Mouse (Mus musculus): Measurements from ENCODE around the gene Fbxo11. TPM values are rescaled to one million over a fixed set of nuclear protein-coding genes. Genes with fewer than 3 reads are reported as not detected.

Gene Fbxo11
- total and polyA plus RNA-seq, 2 experiments from 2014 or later, result 8.7 to 11.4 TPM

- no peaks in the 10 kb centered on the region for H3K27me3 ChIP-seq (ENCODE audit: control insufficient read depth, insufficient read depth, low read length)
- DNase-seq (ENCODE audit: low spot score) (no peak), ATAC-seq (ENCODE audit: insufficient read depth, low read depth) (no peak)
- no peaks in the 10 kb centered on the region for H3K9me3 ChIP-seq (replicated peaks; ENCODE audit: control insufficient read depth, low read length)
- no peak for TF ChIP-seq EP300 (IDR thresholded peaks at IDR 0.05; ENCODE audit: low read depth)
- TF ChIP-seq CTCF (IDR thresholded peaks at IDR 0.05; ENCODE audit: low read depth), result no peak
- H3K36me3 ChIP-seq (replicated peaks; ENCODE audit: control insufficient read depth, insufficient read depth, low read length), result peaks cover 82% of the 10 kb centered on the region
- WGBS, result 92% methylated on average over 4 of the region's 4 CpGs
- H3K27ac ChIP-seq (ENCODE audit: low read depth), result no peak overlapping the region
- H3K4me2 ChIP-seq (ENCODE audit: low read depth, low read length), result no peak overlapping the region
- no peak overlapping the region for H3K4me3 ChIP-seq (ENCODE audit: low read depth, low read length)
- H3K9ac ChIP-seq (replicated peaks; ENCODE audit: low read depth, low read length), result no peak overlapping the region
- H3K4me1 ChIP-seq (ENCODE audit: control insufficient read depth, insufficient read depth), result no peaks in the 10 kb centered on the region
Observed at GRCm38 (mm10) chr17:87997808-87998207, 67.3 kb downstream of the Fbxo11 start.

GRCm38 (mm10) chr17:87993338-87993737, 71.8 kb downstream of the Fbxo11 start:
- 71% methylated on average over 1 of the region's 1 CpGs for WGBS
- TF ChIP-seq CTCF (IDR thresholded peaks at IDR 0.05; ENCODE audit: low read depth) (no peak), EP300 (IDR thresholded peaks at IDR 0.05; ENCODE audit: low read depth) (no peak)
- no peak overlapping the region for H3K9ac ChIP-seq (replicated peaks; ENCODE audit: low read depth, low read length)
- H3K27me3 ChIP-seq (ENCODE audit: control insufficient read depth, insufficient read depth, low read length), result no peaks in the 10 kb centered on the region
- DNase-seq (ENCODE audit: low spot score), result no peak
- ATAC-seq (ENCODE audit: insufficient read depth, low read depth), result no peak
- no peak overlapping the region for H3K4me3 ChIP-seq (ENCODE audit: low read depth, low read length)
- H3K4me2 ChIP-seq (ENCODE audit: low read depth, low read length), result no peak overlapping the region
- no peaks in the 10 kb centered on the region for H3K9me3 ChIP-seq (replicated peaks; ENCODE audit: control insufficient read depth, low read length)
- H3K27ac ChIP-seq (ENCODE audit: low read depth), result no peak overlapping the region
- H3K36me3 ChIP-seq (replicated peaks; ENCODE audit: control insufficient read depth, insufficient read depth, low read length), result peaks cover 79% of the 10 kb centered on the region
- H3K4me1 ChIP-seq (ENCODE audit: control insufficient read depth, insufficient read depth), result no peaks in the 10 kb centered on the region

GRCm38 (mm10) chr17:87992154-87992553, 72.9 kb downstream of the Fbxo11 start:
- H3K4me3 ChIP-seq (ENCODE audit: low read depth, low read length), result no peak overlapping the region
- H3K9ac ChIP-seq (replicated peaks; ENCODE audit: low read depth, low read length), result no peak overlapping the region
- DNase-seq (ENCODE audit: low spot score), result no peak
- no peak for ATAC-seq (ENCODE audit: insufficient read depth, low read depth)
- no peak overlapping the region for H3K27ac ChIP-seq (ENCODE audit: low read depth)
- no peak overlapping the region for H3K4me2 ChIP-seq (ENCODE audit: low read depth, low read length)
- peaks cover 81% of the 10 kb centered on the region for H3K36me3 ChIP-seq (replicated peaks; ENCODE audit: control insufficient read depth, insufficient read depth, low read length)
- no peaks in the 10 kb centered on the region for H3K9me3 ChIP-seq (replicated peaks; ENCODE audit: control insufficient read depth, low read length)
- WGBS, result 92% methylated on average over 3 of the region's 3 CpGs
- no peak for TF ChIP-seq EP300 (IDR thresholded peaks at IDR 0.05; ENCODE audit: low read depth)
- TF ChIP-seq CTCF (IDR thresholded peaks at IDR 0.05; ENCODE audit: low read depth), result no peak
- no peaks in the 10 kb centered on the region for H3K4me1 ChIP-seq (ENCODE audit: control insufficient read depth, insufficient read depth)
- H3K27me3 ChIP-seq (ENCODE audit: control insufficient read depth, insufficient read depth, low read length), result no peaks in the 10 kb centered on the region

GRCm38 (mm10) chr17:87987507-87987906, 77.6 kb downstream of the Fbxo11 start:
- Histone ChIP-seq H3K4me3 (ENCODE audit: low read depth, low read length) (no peak overlapping the region), H3K27me3 (ENCODE audit: control insufficient read depth, insufficient read depth, low read length) (no peaks in the 10 kb centered on the region), H3K4me1 (ENCODE audit: control insufficient read depth, insufficient read depth) (no peaks in the 10 kb centered on the region), H3K9me3 (replicated peaks; ENCODE audit: control insufficient read depth, low read length) (no peaks in the 10 kb centered on the region), H3K36me3 (replicated peaks; ENCODE audit: control insufficient read depth, insufficient read depth, low read length) (peaks cover 71% of the 10 kb centered on the region), H3K9ac (replicated peaks; ENCODE audit: low read depth, low read length) (no peak overlapping the region), H3K27ac (ENCODE audit: low read depth) (no peak overlapping the region), H3K4me2 (ENCODE audit: low read depth, low read length) (no peak overlapping the region)
- WGBS, result 63% methylated on average over 6 of the region's 6 CpGs
- DNase-seq (ENCODE audit: low spot score), result no peak
- no peak for TF ChIP-seq EP300 (IDR thresholded peaks at IDR 0.05; ENCODE audit: low read depth)
- TF ChIP-seq CTCF (IDR thresholded peaks at IDR 0.05; ENCODE audit: low read depth), result no peak
- no peak for ATAC-seq (ENCODE audit: insufficient read depth, low read depth)

DNA sequence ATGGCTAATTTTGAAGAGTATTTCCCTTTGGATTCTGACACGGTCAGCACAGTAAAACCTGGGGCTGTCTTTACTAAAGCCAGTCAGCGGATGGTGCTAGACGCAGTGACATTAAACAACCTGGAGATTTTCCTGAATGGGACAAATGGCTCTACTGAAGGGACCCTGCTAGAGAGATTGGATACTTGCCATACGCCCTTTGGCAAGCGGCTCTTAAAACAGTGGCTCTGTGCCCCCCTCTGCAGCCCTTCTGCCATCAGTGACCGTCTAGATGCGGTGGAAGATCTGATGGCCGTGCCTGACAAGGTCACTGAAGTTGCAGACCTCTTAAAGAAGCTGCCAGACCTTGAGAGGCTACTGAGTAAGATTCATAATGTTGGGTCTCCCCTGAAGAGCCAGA, 79.2 kb downstream of the Fbxo11 start:
- Histone ChIP-seq H3K27ac (ENCODE audit: low read depth) (no peak overlapping the region), H3K9me3 (replicated peaks; ENCODE audit: control insufficient read depth, low read length) (no peaks in the 10 kb centered on the region), H3K4me2 (ENCODE audit: low read depth, low read length) (no peak overlapping the region), H3K36me3 (replicated peaks; ENCODE audit: control insufficient read depth, insufficient read depth, low read length) (peaks cover 60% of the 10 kb centered on the region), H3K4me1 (ENCODE audit: control insufficient read depth, insufficient read depth) (no peaks in the 10 kb centered on the region), H3K4me3 (ENCODE audit: low read depth, low read length) (no peak overlapping the region), H3K9ac (replicated peaks; ENCODE audit: low read depth, low read length) (no peak overlapping the region), H3K27me3 (ENCODE audit: control insufficient read depth, insufficient read depth, low read length) (no peaks in the 10 kb centered on the region)
- ATAC-seq (ENCODE audit: insufficient read depth, low read depth), result no peak
- TF ChIP-seq EP300 (IDR thresholded peaks at IDR 0.05; ENCODE audit: low read depth) (no peak), CTCF (IDR thresholded peaks at IDR 0.05; ENCODE audit: low read depth) (no peak)
- no peak for DNase-seq (ENCODE audit: low spot score)
- WGBS, result 69% methylated on average over 8 of the region's 8 CpGs

DNA sequence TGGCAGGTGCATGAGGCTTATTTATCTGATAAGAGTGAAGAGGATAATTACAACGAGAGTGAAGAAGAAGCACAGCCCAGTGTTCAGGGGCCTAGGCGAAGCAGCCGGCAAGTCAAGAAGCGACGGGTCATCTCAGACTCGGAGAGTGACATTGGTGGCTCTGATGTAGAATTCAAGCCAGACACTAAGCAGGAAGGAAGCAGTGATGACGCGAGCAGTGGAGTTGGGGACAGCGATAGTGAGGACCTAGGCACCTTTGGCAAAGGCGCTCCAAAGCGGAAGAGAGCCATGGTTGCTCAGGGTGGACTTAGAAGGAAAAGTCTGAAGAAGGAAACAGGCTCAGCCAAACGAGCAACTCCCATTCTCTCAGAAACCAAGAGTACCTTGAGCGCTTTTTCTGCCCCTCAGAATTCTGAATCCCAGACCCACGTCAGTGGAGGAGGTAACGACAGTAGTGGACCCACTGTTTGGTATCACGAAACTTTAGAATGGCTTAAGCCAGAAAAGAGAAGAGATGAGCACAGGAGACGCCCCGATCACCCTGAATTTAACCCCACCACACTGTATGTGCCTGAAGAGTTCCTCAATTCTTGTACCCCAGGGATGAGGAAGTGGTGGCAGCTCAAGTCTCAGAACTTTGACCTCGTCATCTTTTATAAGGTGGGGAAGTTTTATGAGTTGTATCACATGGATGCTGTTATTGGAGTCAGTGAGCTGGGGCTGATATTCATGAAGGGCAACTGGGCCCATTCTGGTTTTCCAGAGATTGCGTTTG, 80.5 kb downstream of the Fbxo11 start:
- no peak overlapping the region for H3K27ac ChIP-seq (ENCODE audit: low read depth)
- no peak overlapping the region for H3K4me3 ChIP-seq (ENCODE audit: low read depth, low read length)
- ATAC-seq (ENCODE audit: insufficient read depth, low read depth) (no peak), DNase-seq (ENCODE audit: low spot score) (no peak)
- 80% methylated on average over 20 of the region's 20 CpGs for WGBS
- peaks cover 50% of the 10 kb centered on the region for H3K36me3 ChIP-seq (replicated peaks; ENCODE audit: control insufficient read depth, insufficient read depth, low read length)
- TF ChIP-seq EP300 (IDR thresholded peaks at IDR 0.05; ENCODE audit: low read depth), result no peak
- no peak for TF ChIP-seq CTCF (IDR thresholded peaks at IDR 0.05; ENCODE audit: low read depth)
- H3K4me2 ChIP-seq (ENCODE audit: low read depth, low read length), result no peak overlapping the region
- no peak overlapping the region for H3K9ac ChIP-seq (replicated peaks; ENCODE audit: low read depth, low read length)
- no peaks in the 10 kb centered on the region for H3K27me3 ChIP-seq (ENCODE audit: control insufficient read depth, insufficient read depth, low read length)
- no peaks in the 10 kb centered on the region for H3K4me1 ChIP-seq (ENCODE audit: control insufficient read depth, insufficient read depth)
- no peaks in the 10 kb centered on the region for H3K9me3 ChIP-seq (replicated peaks; ENCODE audit: control insufficient read depth, low read length)
